Mouse (Mus musculus) myocyte (in vitro differentiated cells): ENCODE results near the gene Bcas3. TPM values are rescaled to one million over a fixed set of nuclear protein-coding genes. Genes with fewer than 3 reads are reported as not detected.

Source experiments
- H3K27me3 ChIP-seq: one replicate; pipeline ENCODE4 v1.6.1; 2011; ENCODE audit not compliant: control insufficient read depth, insufficient read depth, insufficient read length
- H3K36me3 ChIP-seq: one replicate; pipeline ENCODE4 v1.6.1; 2011; ENCODE audit not compliant: control insufficient read depth, insufficient read depth
- H3K4me2 ChIP-seq: one replicate; pipeline ENCODE4 v1.6.1; 2011; ENCODE audit warnings: low read depth, control low read depth
- H3K4me3 ChIP-seq: one replicate; pipeline ENCODE4 v1.5.1; 2011; ENCODE audit warnings: mild to moderate bottlenecking, control low read depth, moderate library complexity
- H3K79me2 ChIP-seq: one replicate; pipeline ENCODE4 v1.6.1; 2011; ENCODE audit not compliant: control insufficient read depth, insufficient read depth
- H3ac ChIP-seq: one replicate; pipeline ENCODE4 v1.6.1; 2011; ENCODE audit not compliant: control insufficient read depth, insufficient read length
- CEBPB ChIP-seq: IDR thresholded peaks from 2 replicates; pipeline ENCODE4 v1.6.1; 2011; ENCODE audit warnings: mild to moderate bottlenecking, moderate library complexity; ENCODE audit not compliant: poor library complexity, insufficient read depth, severe bottlenecking
- E2F4 ChIP-seq: IDR thresholded peaks from one replicate; pipeline ENCODE4 v1.6.1; 2011; ENCODE audit warnings: mild to moderate bottlenecking, control low read depth, moderate library complexity; ENCODE audit not compliant: insufficient read depth
- MAX ChIP-seq: IDR thresholded peaks from one replicate; pipeline ENCODE4 v1.6.1; 2011; ENCODE audit warnings: low read depth, mild to moderate bottlenecking, control low read depth
- MYOD1 ChIP-seq, 3 experiments: IDR thresholded peaks; one replicate each; pipeline ENCODE4 v1.6.1; 2011; ENCODE audit warnings: control low read depth in 2 of 3, low read depth in 2 of 3, mild to moderate bottlenecking in 2 of 3, moderate library complexity in 1 of 3; ENCODE audit not compliant: insufficient read length in 2 of 3, control insufficient read depth in 1 of 3
- MYOG ChIP-seq, 3 experiments: IDR thresholded peaks; one replicate each; pipeline ENCODE4 v1.6.1; 2011; ENCODE audit warnings: control low read depth in 2 of 3, low read depth in 2 of 3, mild to moderate bottlenecking in 2 of 3; ENCODE audit not compliant: insufficient read length in 2 of 3, control insufficient read depth in 1 of 3, insufficient read depth in 1 of 3
- POLR2A ChIP-seq: IDR thresholded peaks from one replicate; pipeline ENCODE4 v1.6.1; 2011; ENCODE audit warnings: low read depth, mild to moderate bottlenecking, control low read depth, moderate library complexity; ENCODE audit not compliant: insufficient read length
- POLR2AphosphoS2 ChIP-seq: IDR thresholded peaks from one replicate; pipeline ENCODE4 v1.6.1; 2011; ENCODE audit warnings: low read depth, control low read depth; ENCODE audit not compliant: insufficient read length
- REST ChIP-seq: IDR thresholded peaks from one replicate; pipeline ENCODE4 v1.6.1; 2011; ENCODE audit warnings: mild to moderate bottlenecking, control low read depth, moderate library complexity; ENCODE audit not compliant: insufficient read depth, insufficient read length
- SRF ChIP-seq: IDR thresholded peaks from one replicate; pipeline ENCODE4 v1.6.1; 2011; ENCODE audit warnings: low read depth; ENCODE audit not compliant: control insufficient read depth, insufficient read length
- TCF12 ChIP-seq: IDR thresholded peaks from one replicate; pipeline ENCODE4 v1.6.1; 2011; ENCODE audit warnings: mild to moderate bottlenecking, control low read depth; ENCODE audit not compliant: poor library complexity, insufficient read depth, severe bottlenecking
- TCF3 ChIP-seq: IDR thresholded peaks from one replicate; pipeline ENCODE4 v1.6.1; 2011; ENCODE audit warnings: low read depth, control low read depth; ENCODE audit not compliant: insufficient read length
- USF1 ChIP-seq: IDR thresholded peaks from one replicate; pipeline ENCODE4 v1.6.1; 2011; ENCODE audit warnings: low read depth, mild to moderate bottlenecking, control low read depth, moderate library complexity
- polyA plus RNA-seq: library from polyadenylated mRNA; unstranded; fragments of >200 nt; fragmentation: generic; extraction: Trizol; gene quantifications from one replicate; pipeline ENCODE4 v1.2.1, GENCODE M21; 2012; ENCODE audit warnings: missing spikeins

Bcas3 gene
- polyA plus RNA-seq, 1 experiment: 30.1 TPM

DNA sequence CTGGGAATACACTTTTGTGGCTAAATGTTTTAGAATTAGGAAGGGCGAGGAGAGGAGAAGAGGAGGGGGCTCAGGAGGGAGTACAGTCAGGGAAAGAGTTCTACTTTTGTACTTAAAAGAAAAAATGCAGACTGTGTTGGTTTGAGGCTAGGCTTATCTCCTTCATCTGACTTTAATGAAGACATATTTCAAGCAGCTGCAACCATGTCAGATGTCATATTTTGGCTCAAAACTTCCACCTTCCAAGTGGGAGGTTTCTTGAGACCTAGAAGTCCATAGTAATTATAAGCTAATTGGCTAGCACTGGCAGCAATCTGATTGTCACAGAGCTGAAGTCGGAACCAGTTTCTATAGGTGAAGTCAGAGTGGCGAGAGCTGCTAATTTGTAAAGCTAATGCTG, 384.9 kb downstream of the Bcas3 start:
- peak overlapping the region; percentile 25 for H3K4me2 ChIP-seq
- no peaks in the 10 kb centered on the region for H3K36me3 ChIP-seq
- TF ChIP-seq POLR2A (no peak), POLR2AphosphoS2 (no peak), E2F4 (no peak), TCF3 (no peak), CEBPB (no peak), TCF12 (no peak), MYOD1 (IDR thresholded peaks at IDR 0.05; ENCODE audit: control insufficient read depth in 1 of 3, insufficient read length in 2 of 3, low read depth in 2 of 3) (peak; percentile 4 to 66 (median 31))
- H3K79me2 ChIP-seq: no peaks in the 10 kb centered on the region
- no peaks in the 10 kb centered on the region for H3K27me3 ChIP-seq
- H3K4me3 ChIP-seq: no peak overlapping the region
- H3ac ChIP-seq: no peak overlapping the region

DNA sequence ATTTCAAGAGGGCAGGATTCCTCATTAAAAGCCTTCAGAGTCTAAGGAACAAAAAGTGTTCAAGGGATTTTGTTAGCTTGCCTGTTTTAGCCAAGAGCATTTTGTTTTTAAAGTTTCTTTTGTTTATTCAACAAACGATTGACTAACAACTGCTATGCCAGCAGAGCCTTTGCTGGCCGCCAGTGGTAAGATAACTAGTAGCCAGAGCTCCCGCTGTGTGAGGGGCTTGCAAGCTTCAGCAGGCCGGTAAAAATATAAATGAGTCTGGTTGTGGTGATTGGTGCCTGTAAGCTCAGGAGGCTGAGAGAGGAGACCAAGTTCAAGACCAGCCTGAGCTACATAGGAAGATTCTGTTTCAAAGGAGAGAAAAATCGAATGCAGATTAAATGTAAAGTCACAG, 385.6 kb downstream of the Bcas3 start:
- no peaks in the 10 kb centered on the region for H3K27me3 ChIP-seq
- H3K4me2 ChIP-seq: peak overlapping the region; percentile 70
- H3K36me3 ChIP-seq: no peaks in the 10 kb centered on the region
- H3K79me2 ChIP-seq: no peaks in the 10 kb centered on the region
- no peak overlapping the region for H3K4me3 ChIP-seq
- no peak overlapping the region for H3ac ChIP-seq
- TF ChIP-seq E2F4: no peak
- no peak for TF ChIP-seq MYOG (IDR thresholded peaks at IDR 0.05; ENCODE audit: control insufficient read depth in 1 of 3, insufficient read depth in 1 of 3, insufficient read length in 2 of 3, low read depth in 2 of 3)
- no peak for TF ChIP-seq POLR2A
- TF ChIP-seq USF1: no peak
- TF ChIP-seq TCF12: no peak
- no peak for TF ChIP-seq TCF3
- no peak for TF ChIP-seq POLR2AphosphoS2
- TF ChIP-seq SRF: no peak
- no peak for TF ChIP-seq MAX
- no peak for TF ChIP-seq MYOD1 (IDR thresholded peaks at IDR 0.05; ENCODE audit: control insufficient read depth in 1 of 3, insufficient read length in 2 of 3, low read depth in 2 of 3)
- no peak for TF ChIP-seq CEBPB
- TF ChIP-seq REST: no peak

DNA sequence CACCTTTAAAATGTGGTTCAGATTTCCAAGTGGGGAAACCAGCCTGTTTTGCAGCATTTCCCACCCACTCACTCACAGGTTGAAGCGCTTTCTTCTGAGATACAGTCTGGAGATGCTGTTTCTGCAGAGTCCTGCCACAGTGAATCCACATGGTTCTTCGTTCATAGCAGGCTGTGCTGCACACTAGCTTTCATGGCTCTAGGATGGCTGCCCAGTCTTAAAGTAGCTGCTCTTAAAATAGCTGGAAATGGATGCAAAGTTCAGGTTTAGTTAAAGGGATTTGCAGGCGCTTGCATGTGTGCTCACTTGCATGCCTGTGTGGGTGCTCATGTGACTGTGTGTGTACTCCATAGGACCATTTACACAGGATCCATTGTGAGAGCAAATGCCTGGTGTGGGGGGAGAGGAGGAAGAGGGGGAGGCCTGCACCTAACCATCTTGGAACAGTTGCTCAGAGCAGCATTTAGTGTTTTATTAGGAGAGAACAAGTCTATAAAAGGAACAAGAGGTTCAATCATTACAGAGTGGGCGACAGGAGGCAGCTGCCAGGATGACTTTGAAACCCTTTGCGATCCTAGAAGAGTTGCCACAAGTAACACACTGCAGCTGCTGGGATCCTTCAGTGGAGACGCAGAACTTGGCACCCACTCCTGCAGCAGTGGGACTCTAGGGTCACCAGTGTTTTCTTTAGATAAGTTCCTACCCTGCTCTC, 386.5 kb downstream of the Bcas3 start:
- Histone ChIP-seq H3K4me3 (no peak overlapping the region), H3K36me3 (no peaks in the 10 kb centered on the region)

DNA sequence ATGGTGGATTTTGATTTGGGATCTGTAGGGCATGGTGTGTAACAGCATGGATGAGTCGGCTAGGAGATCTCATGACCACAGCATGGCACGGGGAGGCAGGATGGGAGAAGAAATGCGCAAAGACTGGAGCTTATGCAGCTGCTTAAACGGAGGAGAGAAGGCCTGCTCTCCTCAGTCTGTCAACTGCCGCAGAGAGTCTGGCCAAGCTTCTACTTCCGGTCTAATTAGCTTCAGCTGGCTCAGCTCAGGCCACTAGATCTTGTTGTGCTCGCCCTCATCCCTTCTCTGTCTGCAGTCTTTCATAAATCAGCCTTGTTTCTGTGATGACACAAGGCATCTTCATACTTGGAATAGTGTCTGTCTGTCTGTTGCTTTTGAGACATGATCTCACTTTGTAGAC, 393.4 kb downstream of the Bcas3 start:
- Histone ChIP-seq H3ac (no peak overlapping the region), H3K36me3 (no peaks in the 10 kb centered on the region), H3K4me2 (no peak overlapping the region), H3K79me2 (no peaks in the 10 kb centered on the region), H3K27me3 (no peaks in the 10 kb centered on the region), H3K4me3 (no peak overlapping the region)
- TF ChIP-seq TCF12 (no peak), USF1 (no peak), SRF (no peak), POLR2AphosphoS2 (no peak), REST (no peak), MYOD1 (IDR thresholded peaks at IDR 0.05; ENCODE audit: control insufficient read depth in 1 of 3, insufficient read length in 2 of 3, low read depth in 2 of 3) (no peak), POLR2A (no peak), CEBPB (no peak), MAX (no peak), MYOG (IDR thresholded peaks at IDR 0.05; ENCODE audit: control insufficient read depth in 1 of 3, insufficient read depth in 1 of 3, insufficient read length in 2 of 3, low read depth in 2 of 3) (no peak), TCF3 (no peak)

More for the DNA sequence above, 386.5 kb downstream of the Bcas3 start:
- Histone ChIP-seq H3ac (no peak overlapping the region), H3K79me2 (no peaks in the 10 kb centered on the region), H3K4me2 (peak overlapping the region; percentile 70), H3K27me3 (no peaks in the 10 kb centered on the region)
- TF ChIP-seq MYOG (IDR thresholded peaks at IDR 0.05; ENCODE audit: control insufficient read depth in 1 of 3, insufficient read depth in 1 of 3, insufficient read length in 2 of 3, low read depth in 2 of 3): peak in 2 of 3 experiments; percentile 88 to 91
- TF ChIP-seq MYOD1 (IDR thresholded peaks at IDR 0.05; ENCODE audit: control insufficient read depth in 1 of 3, insufficient read length in 2 of 3, low read depth in 2 of 3): peak; percentile 93 to 99 (median 97)
- TF ChIP-seq CEBPB: 0 out of 2 replicates have a peak, but pooled peaks have one; percentile 15
- peak; percentile 87 for TF ChIP-seq TCF12
- no peak for TF ChIP-seq USF1
- peak; percentile 38 for TF ChIP-seq TCF3
- TF ChIP-seq SRF: no peak

DNA sequence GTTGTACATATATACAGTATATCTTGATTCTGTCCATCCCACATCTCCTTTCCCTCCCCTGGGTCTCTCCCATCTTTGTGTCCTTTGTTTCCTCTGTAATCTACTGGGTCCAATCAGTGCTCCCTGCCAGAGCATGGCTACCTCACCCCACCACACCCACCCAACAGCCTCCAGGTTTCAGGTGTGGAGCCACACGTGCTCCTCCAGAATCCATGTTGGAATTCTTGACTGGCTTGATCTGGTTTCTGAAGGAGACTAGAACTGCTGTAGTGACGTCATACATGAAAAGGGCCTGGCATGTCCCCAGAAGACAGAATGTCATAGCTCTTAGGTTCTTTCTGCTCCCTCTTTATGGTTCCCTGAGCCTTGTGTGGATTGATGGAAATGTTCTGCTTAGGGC, 395.9 kb downstream of the Bcas3 start:
- TF ChIP-seq E2F4: no peak
- no peak for TF ChIP-seq REST
- no peak for TF ChIP-seq TCF12
- no peak for TF ChIP-seq MYOD1 (IDR thresholded peaks at IDR 0.05; ENCODE audit: control insufficient read depth in 1 of 3, insufficient read length in 2 of 3, low read depth in 2 of 3)
- no peak for TF ChIP-seq MAX
- TF ChIP-seq POLR2AphosphoS2: no peak
- TF ChIP-seq SRF: no peak
- TF ChIP-seq USF1: no peak
- no peak for TF ChIP-seq MYOG (IDR thresholded peaks at IDR 0.05; ENCODE audit: control insufficient read depth in 1 of 3, insufficient read depth in 1 of 3, insufficient read length in 2 of 3, low read depth in 2 of 3)
- TF ChIP-seq CEBPB: no peak
- H3K36me3 ChIP-seq: no peaks in the 10 kb centered on the region
- H3ac ChIP-seq: no peak overlapping the region
- H3K79me2 ChIP-seq: no peaks in the 10 kb centered on the region
- no peak overlapping the region for H3K4me2 ChIP-seq
- no peak overlapping the region for H3K4me3 ChIP-seq
- no peaks in the 10 kb centered on the region for H3K27me3 ChIP-seq
